Mouse (Mus musculus) midbrain, embryonic 15.5 days (tissue): Measurements from ENCODE around the gene Spata25. TPM values are rescaled to one million over a fixed set of nuclear protein-coding genes. Genes with fewer than 3 reads are reported as not detected.
"Not testable (repeated sequence)": the region's sequence is repeated elsewhere in the genome, so short reads cannot be mapped to it uniquely, and the experiment has no call there.

Experiments used
- ATAC-seq: fragments of 200-750 bp; cut with Nextera tagmentation; replicated peaks from 2 replicates; pipeline ENCODE4 v1.8.0; 2017; ENCODE audit warnings: moderate TSS enrichment
- H3K27ac ChIP-seq: fragments of 300-500 bp; sonication (generic); 2 replicates; pipeline ENCODE4 v1.5.1; 2015; ENCODE audit warnings: mild to moderate bottlenecking, inconsistent platforms
- H3K27me3 ChIP-seq: fragments of 300-500 bp; sonication (generic); replicated peaks from 2 replicates; pipeline ENCODE4 v1.6.1; 2015; ENCODE audit warnings: inconsistent platforms
- H3K36me3 ChIP-seq: fragments of 300-500 bp; sonication (generic); replicated peaks from 2 replicates; pipeline ENCODE4 v1.6.1; 2015; ENCODE audit warnings: inconsistent platforms
- H3K4me1 ChIP-seq: fragments of 300-500 bp; sonication (generic); 2 replicates; pipeline ENCODE4 v1.6.1; 2015; ENCODE audit warnings: inconsistent platforms
- H3K4me2 ChIP-seq: fragments of 300-500 bp; sonication (generic); 2 replicates; pipeline ENCODE4 v1.6.1; 2015; ENCODE audit warnings: inconsistent platforms, mild to moderate bottlenecking, moderate library complexity
- H3K4me3 ChIP-seq: fragments of 300-500 bp; sonication (generic); 2 replicates; pipeline ENCODE4 v1.5.1; 2015; ENCODE audit warnings: mild to moderate bottlenecking, inconsistent platforms
- H3K9ac ChIP-seq: fragments of 300-500 bp; sonication (generic); 2 replicates; pipeline ENCODE4 v1.6.1; 2015; ENCODE audit warnings: mild to moderate bottlenecking, inconsistent platforms
- H3K9me3 ChIP-seq: fragments of 300-500 bp; sonication (generic); 2 replicates; pipeline ENCODE4 v1.6.1; 2016; ENCODE audit warnings: inconsistent platforms
- WGBS: fragments of 180-500 bp; shearing (Covaris S2); methylation state at CpG from one replicate; pipeline ENCODE4 v1.1.7; 2015; ENCODE audit warnings: mixed read lengths; 5-methylcytosine and 5-hydroxymethylcytosine counted together
- polyA plus RNA-seq: library from polyadenylated mRNA; unstranded; fragments of >200 nt; fragmentation: Nextera tagmentation; extraction: Ambion mirVana; gene quantifications from 2 replicates; pipeline ENCODE4 v1.2.1, GENCODE M21; 2015

Spata25 gene
- polyA plus RNA-seq, 1 experiment from 2014 or later: not detected

DNA sequence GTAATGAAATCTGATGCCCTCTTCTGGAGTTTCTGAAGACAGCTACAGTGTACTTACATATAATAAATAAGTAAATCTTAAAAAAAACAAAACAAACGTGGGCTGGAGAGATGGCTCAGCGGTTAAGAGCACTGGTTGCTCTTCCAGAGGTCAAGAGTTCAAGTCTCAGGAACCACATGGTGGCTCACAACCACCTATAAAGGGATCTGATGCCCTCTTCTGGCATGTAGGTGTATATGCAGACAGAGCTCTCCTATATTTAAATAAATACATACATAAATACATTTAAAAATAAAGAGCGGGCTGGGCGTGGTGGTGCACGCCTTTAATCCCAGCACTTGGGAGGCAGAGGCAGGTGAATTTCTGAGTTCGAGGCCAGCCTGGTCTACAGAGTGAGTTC, 29.8 kb downstream of the Spata25 start:
- not testable (repeated sequence) for H3K4me1 ChIP-seq, H3K4me3 ChIP-seq, ATAC-seq, H3K9me3 ChIP-seq, H3K4me2 ChIP-seq, H3K27me3 ChIP-seq, H3K9ac ChIP-seq, H3K27ac ChIP-seq
- 89% methylated on average over 6 of the region's 6 CpGs for WGBS
- peaks cover 20% of the 10 kb centered on the region for H3K36me3 ChIP-seq

DNA sequence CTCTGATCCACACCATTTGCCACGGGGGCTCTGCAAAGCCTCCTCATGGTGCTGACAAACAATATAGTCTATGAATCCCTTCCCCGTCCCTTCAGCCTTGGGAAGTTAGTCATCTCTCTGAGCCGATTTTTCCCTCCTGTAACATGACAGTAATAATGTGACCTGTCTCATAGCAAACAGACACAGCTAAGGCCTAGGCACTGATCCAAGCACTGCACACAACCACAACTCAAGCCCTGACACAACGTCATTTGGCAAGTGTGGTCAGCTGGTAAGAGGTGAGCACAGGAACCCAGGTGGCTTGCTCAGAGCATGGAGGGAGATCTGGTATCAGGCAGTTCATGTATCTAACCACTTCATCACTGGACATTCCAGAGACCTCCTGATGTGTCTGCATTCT, 32.5 kb downstream of the Spata25 start:
- WGBS: 85% methylated on average over 4 of the region's 4 CpGs
- Histone ChIP-seq H3K9ac (no peak overlapping the region), H3K9me3 (no peaks in the 10 kb centered on the region), H3K4me1 (no peaks in the 10 kb centered on the region), H3K4me3 (no peak overlapping the region), H3K36me3 (peaks cover 26% of the 10 kb centered on the region), H3K27ac (no peak overlapping the region), H3K4me2 (no peak overlapping the region), H3K27me3 (no peaks in the 10 kb centered on the region)
- no peak for ATAC-seq

DNA sequence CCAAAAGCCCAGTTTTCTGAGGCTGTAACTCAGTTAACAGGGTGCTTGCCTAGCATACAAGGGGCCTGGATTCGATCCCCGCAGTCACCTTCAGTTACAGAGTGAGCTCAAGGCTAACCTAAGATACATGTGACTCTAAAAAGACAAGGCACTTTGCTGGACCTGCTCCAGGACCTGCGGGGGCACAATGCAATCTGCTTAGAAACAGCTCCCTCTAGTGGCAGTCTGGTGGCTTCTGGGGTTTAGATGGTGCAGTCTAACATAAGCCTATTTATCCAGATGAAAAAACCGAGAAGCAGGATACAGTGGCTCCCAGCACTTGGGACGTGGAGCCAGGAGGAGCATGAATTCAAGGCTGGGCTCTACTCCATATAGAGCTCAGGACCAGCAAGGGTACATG, 34.0 kb downstream of the Spata25 start:
- no peak for ATAC-seq
- Histone ChIP-seq H3K4me1 (no peaks in the 10 kb centered on the region), H3K9me3 (no peaks in the 10 kb centered on the region), H3K4me3 (no peak overlapping the region), H3K9ac (no peak overlapping the region), H3K27me3 (no peaks in the 10 kb centered on the region), H3K4me2 (no peak overlapping the region), H3K27ac (0 out of 2 replicates have a peak overlapping the region, but pooled peaks have one; percentile 31), H3K36me3 (peaks cover 26% of the 10 kb centered on the region)
- 33% methylated on average over 5 of the region's 5 CpGs for WGBS

DNA sequence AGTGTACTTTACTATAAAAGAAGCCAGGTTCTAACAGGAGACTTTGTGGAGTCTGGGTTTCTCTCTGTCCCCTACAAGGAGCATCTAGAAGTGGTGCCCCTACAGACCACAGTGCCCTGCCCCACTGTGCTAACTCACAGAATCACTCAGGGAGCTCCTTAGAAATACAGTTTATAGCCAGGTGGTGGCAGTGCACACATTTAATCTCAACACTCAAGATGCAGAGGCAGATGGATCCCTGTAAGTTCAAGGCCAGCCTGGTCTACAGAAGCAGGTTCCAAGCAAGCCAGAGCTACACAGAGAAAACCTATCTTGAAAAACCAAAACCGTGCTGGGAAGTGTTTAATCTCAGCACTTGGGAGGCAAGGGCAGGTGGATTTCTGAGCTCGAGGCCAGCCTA, 34.6 kb downstream of the Spata25 start:
- H3K4me1 ChIP-seq: no peaks in the 10 kb centered on the region; the same call in 1 of the 2 replicates
- ATAC-seq: no peak
- no peak overlapping the region for H3K4me2 ChIP-seq
- H3K9me3 ChIP-seq: no peaks in the 10 kb centered on the region
- peaks cover 26% of the 10 kb centered on the region for H3K36me3 ChIP-seq
- H3K9ac ChIP-seq: no peak overlapping the region
- WGBS: 97% methylated on average over 2 of the region's 2 CpGs
- no peaks in the 10 kb centered on the region for H3K27me3 ChIP-seq
- H3K27ac ChIP-seq: no peak overlapping the region
- H3K4me3 ChIP-seq: no peak overlapping the region

DNA sequence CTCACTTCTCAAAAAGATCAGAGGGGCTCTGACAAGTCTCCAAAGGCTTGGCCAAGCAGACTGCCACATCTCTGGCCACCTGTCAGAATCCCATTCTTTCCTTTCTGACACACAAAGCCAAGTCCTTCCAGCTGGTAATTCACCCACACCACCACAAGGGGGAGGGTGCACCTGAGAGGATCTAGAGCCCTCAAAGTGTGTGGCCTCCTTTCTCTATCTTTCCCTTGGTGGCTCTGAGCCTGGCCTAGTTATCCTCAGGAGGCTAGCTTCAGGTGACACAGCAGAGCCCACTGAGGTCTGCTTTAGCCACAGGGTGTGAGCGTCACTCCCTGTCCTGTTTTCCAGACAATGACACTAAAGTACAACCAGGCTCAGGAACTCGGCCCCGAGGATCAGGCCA, 35.1 kb downstream of the Spata25 start:
- H3K9me3 ChIP-seq: no peaks in the 10 kb centered on the region
- H3K36me3 ChIP-seq: peaks cover 25% of the 10 kb centered on the region
- no peaks in the 10 kb centered on the region for H3K27me3 ChIP-seq
- H3K27ac ChIP-seq: no peak overlapping the region
- H3K4me3 ChIP-seq: no peak overlapping the region
- no peak overlapping the region for H3K9ac ChIP-seq
- no peak for ATAC-seq
- peaks cover 3% of the 10 kb centered on the region; the same call in 1 of the 2 replicates for H3K4me1 ChIP-seq
- no peak overlapping the region for H3K4me2 ChIP-seq
- 81% methylated on average over 3 of the region's 3 CpGs for WGBS

DNA sequence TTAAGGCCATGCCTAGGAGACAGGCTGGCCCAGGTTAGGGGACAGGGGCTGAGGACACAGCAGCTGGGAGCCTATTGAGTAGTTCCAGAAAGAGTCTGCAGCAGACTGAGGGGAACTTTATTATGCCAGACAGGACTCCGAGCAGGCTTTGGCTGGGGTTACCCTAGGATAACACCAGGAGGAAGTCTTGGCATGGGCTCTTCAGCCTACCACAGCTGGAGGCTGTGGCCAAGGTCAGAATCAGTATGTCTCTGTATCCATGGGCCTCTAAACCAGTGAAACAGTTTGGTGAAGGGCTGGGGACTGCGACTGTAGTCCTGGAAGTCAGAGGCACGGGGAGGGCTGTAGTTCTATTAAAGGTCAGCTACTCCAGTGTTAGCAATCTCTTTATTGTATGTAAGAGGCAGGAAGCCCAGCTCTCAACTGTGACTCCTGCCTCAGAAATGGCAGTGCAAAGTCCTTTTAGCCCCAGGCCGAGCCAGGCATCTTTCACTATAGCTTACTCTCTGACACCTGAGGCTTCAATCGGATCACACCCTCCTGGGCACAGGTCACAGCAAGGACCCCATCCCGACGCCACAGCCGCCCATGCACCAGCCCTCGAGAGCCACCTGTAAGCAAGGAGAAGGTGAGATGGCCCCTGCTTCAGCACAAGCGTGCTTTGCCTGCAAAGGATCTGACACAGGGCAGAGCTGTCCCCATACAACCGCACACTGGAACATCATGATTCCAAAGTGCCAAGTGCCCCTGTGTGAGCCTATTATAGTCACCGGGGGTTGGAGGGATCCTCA, 35.7 kb downstream of the Spata25 start:
- WGBS: 95% methylated on average over 12 of the region's 12 CpGs
- H3K36me3 ChIP-seq: peaks cover 20% of the 10 kb centered on the region

DNA sequence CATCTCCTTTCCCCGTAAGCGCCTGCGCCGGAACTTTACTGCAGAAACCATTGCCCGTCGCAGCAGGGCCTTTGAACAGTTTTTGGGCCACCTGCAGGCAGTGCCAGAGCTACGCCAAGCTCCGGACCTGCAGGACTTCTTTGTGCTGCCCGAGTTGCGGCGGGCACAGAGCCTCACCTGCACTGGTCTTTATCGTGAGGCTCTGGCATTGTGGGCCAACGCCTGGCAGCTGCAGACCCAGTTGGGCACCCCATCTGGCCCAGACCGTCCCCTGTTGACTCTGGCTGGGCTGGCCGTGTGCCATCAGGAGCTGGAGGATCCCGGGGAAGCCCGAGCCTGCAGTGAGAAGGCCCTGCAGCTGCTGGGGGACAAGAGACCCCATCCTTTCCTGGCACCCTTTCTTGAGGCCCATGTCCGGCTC, 36.5 kb downstream of the Spata25 start:
- Histone ChIP-seq H3K4me3 (no peak overlapping the region), H3K27me3 (no peaks in the 10 kb centered on the region), H3K9ac (no peak overlapping the region), H3K4me1 (peaks cover 9% of the 10 kb centered on the region; the same call in 1 of the 2 replicates), H3K4me2 (no peak overlapping the region), H3K36me3 (peaks cover 18% of the 10 kb centered on the region), H3K9me3 (no peaks in the 10 kb centered on the region), H3K27ac (no peak overlapping the region)
- ATAC-seq: no peak
- WGBS: 94% methylated on average over 18 of the region's 18 CpGs

More for the DNA sequence above, 35.7 kb downstream of the Spata25 start:
- ATAC-seq: no peak
- H3K9me3 ChIP-seq: no peaks in the 10 kb centered on the region
- H3K27me3 ChIP-seq: no peaks in the 10 kb centered on the region
- no peak overlapping the region for H3K9ac ChIP-seq
- no peak overlapping the region for H3K4me3 ChIP-seq
- no peak overlapping the region for H3K4me2 ChIP-seq
- H3K27ac ChIP-seq: no peak overlapping the region
- H3K4me1 ChIP-seq: peaks cover 4% of the 10 kb centered on the region; the same call in 1 of the 2 replicates

DNA sequence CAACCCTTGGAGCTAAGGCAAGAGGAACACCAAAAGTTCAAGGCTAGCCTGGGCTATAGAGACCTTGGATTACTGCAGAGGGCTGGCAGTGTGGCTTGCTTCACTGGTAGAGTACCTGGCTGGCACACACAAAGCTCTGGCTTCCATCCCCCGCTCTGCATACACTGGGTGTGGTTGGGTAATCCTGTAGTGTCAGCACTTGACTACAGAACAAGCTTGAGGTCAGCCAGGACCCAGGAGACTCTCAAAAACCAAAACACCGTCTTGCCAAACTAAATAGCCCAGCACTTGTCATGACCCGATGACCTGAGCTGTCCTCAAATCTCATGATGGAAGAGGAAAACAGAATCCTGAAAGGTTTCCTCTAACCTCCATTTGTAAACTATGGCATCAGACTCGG, 37.9 kb downstream of the Spata25 start:
- Histone ChIP-seq H3K27me3 (no peaks in the 10 kb centered on the region), H3K27ac (no peak overlapping the region), H3K4me1 (peaks cover 16% of the 10 kb centered on the region), H3K9ac (no peak overlapping the region), H3K9me3 (no peaks in the 10 kb centered on the region), H3K4me3 (no peak overlapping the region), H3K4me2 (no peak overlapping the region), H3K36me3 (peaks cover 11% of the 10 kb centered on the region)
- no peak for ATAC-seq
- 85% methylated on average over 4 of the region's 4 CpGs for WGBS

DNA sequence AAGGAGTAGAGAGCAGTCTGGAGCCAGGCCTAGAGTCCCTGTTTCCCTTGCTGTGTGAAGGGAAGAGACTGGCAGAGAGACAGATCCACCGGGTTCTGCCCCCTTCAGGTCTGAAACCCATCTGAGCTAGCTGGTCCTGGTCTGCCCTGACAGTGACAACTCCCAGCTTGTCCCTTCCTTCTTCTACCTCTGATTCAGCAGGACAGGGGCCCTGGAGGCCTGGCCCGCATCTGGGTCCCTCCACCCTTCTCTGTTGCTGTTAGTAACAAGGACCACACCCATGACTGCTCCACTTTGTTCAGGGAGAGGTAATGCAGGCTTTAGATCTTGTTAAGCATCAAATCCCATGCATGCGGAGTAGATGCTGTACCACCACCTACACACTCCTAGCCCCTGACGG, 39.9 kb downstream of the Spata25 start:
- no peaks in the 10 kb centered on the region for H3K9me3 ChIP-seq
- H3K9ac ChIP-seq: no peak overlapping the region
- ATAC-seq: no peak
- no peak overlapping the region for H3K27ac ChIP-seq
- no peaks in the 10 kb centered on the region for H3K27me3 ChIP-seq
- H3K4me2 ChIP-seq: no peak overlapping the region
- peaks cover 5% of the 10 kb centered on the region; the same call in 1 of the 2 replicates for H3K36me3 ChIP-seq
- H3K4me1 ChIP-seq: peaks cover 24% of the 10 kb centered on the region
- no peak overlapping the region for H3K4me3 ChIP-seq
- WGBS: 82% methylated on average over 4 of the region's 4 CpGs

DNA sequence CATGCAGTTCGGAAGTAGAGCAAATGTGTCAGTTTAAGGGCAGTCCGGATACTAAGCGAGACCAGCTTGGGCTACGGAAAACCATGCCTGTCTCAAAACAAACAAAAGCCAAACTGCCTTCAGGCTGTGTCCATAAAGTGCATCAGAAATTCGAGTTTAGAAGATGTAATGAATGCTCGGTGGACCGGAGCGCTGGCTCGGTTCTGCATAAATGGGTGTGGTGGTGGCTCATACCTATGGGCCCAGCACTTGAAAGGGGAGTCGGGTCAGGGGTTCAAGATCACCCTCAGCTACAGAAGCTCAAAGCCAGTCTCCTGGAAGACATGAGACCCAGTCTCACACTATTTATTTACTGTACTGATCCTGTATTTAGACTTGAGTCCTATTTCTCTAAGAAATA, 40.6 kb downstream of the Spata25 start:
- Histone ChIP-seq H3K27me3 (no peaks in the 10 kb centered on the region), H3K9me3 (no peaks in the 10 kb centered on the region), H3K9ac (no peak overlapping the region), H3K36me3 (peaks cover 5% of the 10 kb centered on the region; the same call in 1 of the 2 replicates), H3K4me3 (no peak overlapping the region), H3K27ac (no peak overlapping the region), H3K4me2 (no peak overlapping the region), H3K4me1 (peaks cover 24% of the 10 kb centered on the region)
- ATAC-seq: no peak
- 84% methylated on average over 10 of the region's 10 CpGs for WGBS

DNA sequence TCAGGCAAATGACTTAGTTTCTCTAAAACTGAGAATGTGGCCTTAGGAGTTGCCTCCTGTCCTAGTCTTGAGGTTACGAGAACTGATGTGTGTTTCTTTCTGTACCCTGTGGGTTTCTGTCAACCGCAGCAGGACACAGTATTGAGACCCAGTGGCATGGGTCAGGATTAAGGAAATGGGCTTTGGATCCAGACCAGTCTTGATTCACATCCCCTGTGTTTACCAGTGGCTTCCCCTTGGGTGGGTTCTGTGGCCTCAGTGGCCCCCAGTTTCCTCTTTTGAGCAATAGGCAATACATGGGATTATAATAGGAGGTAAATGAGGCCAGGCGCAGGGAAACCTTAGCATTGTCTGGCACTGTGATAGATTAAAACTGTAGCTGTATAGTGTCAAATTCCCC, 41.3 kb downstream of the Spata25 start:
- 85% methylated on average over 3 of the region's 3 CpGs for WGBS
- H3K4me1 ChIP-seq: peaks cover 24% of the 10 kb centered on the region
- 0 out of 2 replicates have a peak overlapping the region, but pooled peaks have one; percentile 57 for H3K4me3 ChIP-seq
- no peak overlapping the region for H3K27ac ChIP-seq
- ATAC-seq: no peak
- no peaks in the 10 kb centered on the region for H3K27me3 ChIP-seq
- no peaks in the 10 kb centered on the region for H3K9me3 ChIP-seq
- no peaks in the 10 kb centered on the region; the same call in 1 of the 2 replicates for H3K36me3 ChIP-seq
- H3K4me2 ChIP-seq: peak overlapping the region; percentile 88
- H3K9ac ChIP-seq: no peak overlapping the region

DNA sequence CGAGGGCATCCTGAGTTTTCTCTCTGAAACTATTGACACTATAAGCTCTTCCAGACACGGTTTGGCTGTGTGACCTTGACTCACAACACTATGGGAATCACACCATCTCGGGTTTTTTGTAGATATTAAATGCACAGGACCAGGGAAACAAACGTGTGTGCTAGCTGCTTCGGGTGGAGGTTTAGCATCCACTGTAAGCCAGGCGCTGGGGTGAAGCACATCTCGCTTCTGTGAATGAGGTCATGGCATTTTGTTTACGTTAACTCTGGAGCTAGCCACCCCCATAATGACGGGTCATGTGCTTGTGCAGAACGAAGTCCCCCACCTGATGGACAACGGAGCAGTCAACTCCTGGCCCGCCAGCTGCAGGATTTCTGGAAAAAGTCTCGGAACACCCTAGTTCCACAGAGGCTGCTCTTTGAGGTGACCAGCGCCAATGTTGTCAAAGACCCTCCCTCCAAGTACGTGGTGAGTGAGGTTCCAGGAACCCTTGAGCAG, 41.9 kb downstream of the Spata25 start:
- Histone ChIP-seq H3K36me3 (no peaks in the 10 kb centered on the region), H3K4me1 (peaks cover 24% of the 10 kb centered on the region), H3K4me3 (peak overlapping the region; percentile 57), H3K27me3 (no peaks in the 10 kb centered on the region), H3K27ac (peak overlapping the region; percentile 71), H3K4me2 (peak overlapping the region; percentile 88), H3K9ac (peak overlapping the region; percentile 67), H3K9me3 (no peaks in the 10 kb centered on the region)
- peak; percentile 19; the same call in 1 of the 2 replicates for ATAC-seq
- WGBS: 11% methylated on average over 15 of the region's 15 CpGs
